Mouse (Mus musculus) intestine, embryonic 16.5 days (tissue): ENCODE measurements around the gene Bicc1. TPM values are rescaled to one million over a fixed set of nuclear protein-coding genes. Genes with fewer than 3 reads are reported as not detected.

Experiments
- ATAC-seq: fragments of 200-750 bp; cut with Nextera tagmentation; 2 replicates; pipeline ENCODE4 v1.8.0; 2017; ENCODE audit warnings: moderate TSS enrichment, moderate library complexity
- H3K27ac ChIP-seq: fragments of 300-500 bp; sonication (generic); 2 replicates; pipeline ENCODE4 v1.5.1; 2014; ENCODE audit warnings: mild to moderate bottlenecking, low read length
- H3K27me3 ChIP-seq: fragments of 300-500 bp; sonication (generic); replicated peaks from 2 replicates; pipeline ENCODE4 v1.6.1; 2014; ENCODE audit warnings: low read length, control low read depth, mixed read lengths; ENCODE audit not compliant: control insufficient read depth, insufficient read depth
- H3K36me3 ChIP-seq: fragments of 300-500 bp; sonication (generic); 2 replicates; pipeline ENCODE4 v1.6.1; 2014; ENCODE audit warnings: low read length, control low read depth; ENCODE audit not compliant: control insufficient read depth, insufficient read depth
- H3K4me1 ChIP-seq: fragments of 300-500 bp; sonication (generic); 2 replicates; pipeline ENCODE4 v1.6.1; 2014; ENCODE audit warnings: low read length, control low read depth, mixed read lengths; ENCODE audit not compliant: control insufficient read depth, insufficient read depth
- H3K4me2 ChIP-seq: fragments of 300-500 bp; sonication (generic); 2 replicates; pipeline ENCODE4 v1.6.1; 2014; ENCODE audit warnings: low read depth, low read length, control low read depth
- H3K4me3 ChIP-seq: fragments of 300-500 bp; sonication (generic); 2 replicates; pipeline ENCODE4 v1.5.1; 2014; ENCODE audit warnings: mild to moderate bottlenecking, low read length
- H3K9ac ChIP-seq: fragments of 300-500 bp; sonication (generic); 2 replicates; pipeline ENCODE4 v1.6.1; 2014; ENCODE audit warnings: low read depth, low read length
- H3K9me3 ChIP-seq: fragments of 300-500 bp; sonication (generic); 2 replicates; pipeline ENCODE4 v1.6.1; 2016; ENCODE audit warnings: low read length, control low read depth; ENCODE audit not compliant: control insufficient read depth
- WGBS: fragments of 180-500 bp; shearing (Covaris S2); extraction: QIAGEN DNeasy Blood & Tissue Kit; methylation state at CpG from one replicate; pipeline ENCODE4 v1.1.7; 2014; 5-methylcytosine and 5-hydroxymethylcytosine counted together
- polyA plus RNA-seq: library from polyadenylated mRNA; unstranded; fragments of >200 nt; fragmentation: Nextera tagmentation; extraction: Ambion mirVana; gene quantifications from 2 replicates; pipeline ENCODE4 v1.2.1, GENCODE M21; 2015

The Bicc1 gene
- polyA plus RNA-seq, 1 experiment from 2014 or later: 11.8 TPM

- H3K9me3 ChIP-seq: no peaks in the 10 kb centered on the region
- no peaks in the 10 kb centered on the region for H3K27me3 ChIP-seq
- no peak overlapping the region for H3K4me3 ChIP-seq
- no peak overlapping the region for H3K27ac ChIP-seq
- H3K9ac ChIP-seq: no peak overlapping the region
- no peak for ATAC-seq
- WGBS: 77% methylated on average over 7 of the region's 7 CpGs
- H3K4me1 ChIP-seq: no peaks in the 10 kb centered on the region
- H3K36me3 ChIP-seq: no peaks in the 10 kb centered on the region
- H3K4me2 ChIP-seq: no peak overlapping the region
Observed at GRCm38 (mm10) chr10:71036484-71036883, 123.0 kb downstream of the Bicc1 start.

- Histone ChIP-seq H3K9ac (no peak overlapping the region), H3K27ac (0 out of 2 replicates have a peak overlapping the region, but pooled peaks have one; percentile 42), H3K4me2 (no peak overlapping the region), H3K4me3 (no peak overlapping the region), H3K36me3 (no peaks in the 10 kb centered on the region), H3K4me1 (peaks cover 3% of the 10 kb centered on the region; the same call in 1 of the 2 replicates), H3K27me3 (no peaks in the 10 kb centered on the region), H3K9me3 (no peaks in the 10 kb centered on the region)
- 72% methylated on average over 4 of the region's 4 CpGs for WGBS
- ATAC-seq: no peak
Observed at GRCm38 (mm10) chr10:71028996-71029395, 130.5 kb downstream of the Bicc1 start.

DNA sequence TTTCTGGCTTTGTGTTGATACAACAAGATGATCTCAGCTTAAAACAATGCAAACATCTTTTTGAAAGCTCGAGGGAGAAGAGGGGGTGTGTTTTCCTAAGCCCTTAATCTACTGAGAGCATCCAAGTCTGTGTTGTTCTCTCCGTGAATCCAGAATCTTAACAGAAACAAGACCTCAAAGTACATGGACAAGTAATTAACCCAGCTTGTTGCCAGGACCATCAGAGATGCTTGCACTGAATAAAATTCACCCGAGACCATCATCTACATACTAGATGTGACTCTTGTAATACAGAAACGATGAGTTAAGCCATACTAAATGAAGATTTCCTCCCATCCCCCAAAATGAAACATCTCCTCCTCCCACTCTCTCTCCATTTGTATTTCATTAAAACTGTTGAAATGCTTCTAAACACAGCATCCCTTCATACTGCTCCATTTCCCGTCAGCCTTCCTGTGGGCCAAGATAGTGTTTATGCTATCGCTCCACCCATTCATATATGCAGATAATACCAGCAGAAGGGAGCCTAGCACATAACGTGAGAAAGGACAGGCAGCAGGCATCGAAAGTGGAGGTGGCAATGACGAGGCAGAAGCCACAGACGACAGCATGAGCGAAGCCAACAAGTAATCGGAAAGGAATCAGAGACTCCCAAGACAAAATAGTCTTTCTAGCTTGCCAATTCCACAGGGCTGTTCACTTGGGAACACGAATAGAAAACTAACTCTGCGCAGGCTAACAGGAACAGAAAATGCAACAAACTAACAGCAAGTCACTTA, 131.2 kb downstream of the Bicc1 start:
- Histone ChIP-seq H3K36me3 (no peaks in the 10 kb centered on the region), H3K27me3 (no peaks in the 10 kb centered on the region), H3K27ac (peak overlapping the region; percentile 42), H3K4me2 (no peak overlapping the region), H3K9ac (no peak overlapping the region), H3K4me1 (peaks cover 8% of the 10 kb centered on the region; the same call in 1 of the 2 replicates), H3K4me3 (no peak overlapping the region), H3K9me3 (no peaks in the 10 kb centered on the region)
- 64% methylated on average over 14 of the region's 14 CpGs for WGBS
- ATAC-seq: no peak

DNA sequence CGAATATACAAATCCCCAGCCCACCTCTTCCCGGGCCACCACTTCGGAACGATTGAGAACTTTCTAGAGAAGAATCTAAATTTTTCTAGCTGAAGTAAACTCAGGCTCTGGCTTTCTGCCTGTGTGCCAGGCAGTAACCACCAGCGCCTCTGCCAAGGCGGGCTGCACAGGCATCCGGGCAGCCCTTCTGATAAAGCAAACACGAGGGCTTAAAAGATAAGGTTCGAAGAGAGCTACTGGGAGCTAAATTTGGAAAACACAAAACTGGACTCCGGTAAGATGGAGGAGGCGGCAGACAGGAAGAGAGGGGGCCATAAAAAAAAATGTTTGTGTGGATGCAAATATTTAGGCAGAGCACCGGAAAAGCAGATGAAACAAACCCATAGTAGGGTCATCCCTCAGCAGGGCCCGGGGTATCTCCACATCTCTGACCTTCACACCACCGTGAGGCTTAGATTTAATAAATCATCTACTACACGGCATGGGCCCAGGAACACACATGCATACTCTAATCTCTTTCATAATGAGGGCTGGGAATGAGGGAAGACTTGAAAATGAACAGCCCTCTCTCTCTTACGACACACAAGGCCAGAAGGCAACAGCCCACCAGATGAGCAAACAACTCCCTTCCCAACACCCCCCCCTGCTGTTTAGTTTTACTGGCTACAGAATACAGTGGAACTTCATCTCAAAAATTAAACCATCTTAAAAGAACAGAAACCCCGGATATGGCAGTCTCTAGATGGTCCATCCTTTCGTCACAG, 134.2 kb downstream of the Bicc1 start:
- H3K4me2 ChIP-seq: peak overlapping the region; percentile 4
- no peak overlapping the region for H3K9ac ChIP-seq
- H3K36me3 ChIP-seq: no peaks in the 10 kb centered on the region
- H3K4me1 ChIP-seq: peaks cover 8% of the 10 kb centered on the region; the same call in 1 of the 2 replicates
- H3K9me3 ChIP-seq: no peaks in the 10 kb centered on the region
- ATAC-seq: no peak
- H3K27me3 ChIP-seq: no peaks in the 10 kb centered on the region
- 41% methylated on average over 18 of the region's 18 CpGs for WGBS
- H3K4me3 ChIP-seq: no peak overlapping the region
- H3K27ac ChIP-seq: peak overlapping the region; percentile 34

- no peaks in the 10 kb centered on the region for H3K27me3 ChIP-seq
- H3K4me3 ChIP-seq: no peak overlapping the region
- no peak overlapping the region for H3K9ac ChIP-seq
- peak overlapping the region; percentile 34 for H3K27ac ChIP-seq
- no peaks in the 10 kb centered on the region for H3K36me3 ChIP-seq
- peaks cover 8% of the 10 kb centered on the region; the same call in 1 of the 2 replicates for H3K4me1 ChIP-seq
- ATAC-seq: peak; percentile 33; the same call in 1 of the 2 replicates
- WGBS: 51% methylated on average over 9 of the region's 9 CpGs
- no peaks in the 10 kb centered on the region for H3K9me3 ChIP-seq
- H3K4me2 ChIP-seq: peak overlapping the region; percentile 4
Observed at GRCm38 (mm10) chr10:71024681-71025080, 134.8 kb downstream of the Bicc1 start.

DNA sequence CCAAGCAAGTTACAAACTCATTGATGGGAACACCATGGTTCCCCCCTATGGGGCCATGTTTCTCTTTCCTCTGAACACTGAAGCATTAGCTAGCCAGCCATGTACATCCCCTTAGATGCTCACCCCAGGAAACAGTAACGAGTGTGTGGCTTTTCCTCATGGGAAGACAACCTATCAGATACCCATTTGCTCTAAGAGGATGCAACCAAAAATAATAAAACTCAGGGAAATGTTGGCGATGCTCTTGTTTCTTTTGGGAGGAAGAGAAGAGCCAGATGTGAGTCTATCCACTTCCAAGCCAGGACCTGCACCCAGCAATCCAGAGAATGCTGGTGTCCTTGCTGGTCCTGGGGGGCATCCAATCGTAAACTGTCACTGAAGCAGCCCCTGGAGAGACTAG, 136.0 kb downstream of the Bicc1 start:
- H3K27me3 ChIP-seq: no peaks in the 10 kb centered on the region
- H3K27ac ChIP-seq: peak overlapping the region; percentile 28; the same call in 1 of the 2 replicates

GRCm38 (mm10) chr10:71020459-71020858, 139.0 kb downstream of the Bicc1 start:
- Histone ChIP-seq H3K4me2 (no peak overlapping the region), H3K4me1 (peaks cover 7% of the 10 kb centered on the region; the same call in 1 of the 2 replicates), H3K27ac (no peak overlapping the region), H3K27me3 (no peaks in the 10 kb centered on the region), H3K4me3 (no peak overlapping the region), H3K9ac (no peak overlapping the region), H3K9me3 (no peaks in the 10 kb centered on the region), H3K36me3 (no peaks in the 10 kb centered on the region)
- WGBS: 73% methylated on average over 5 of the region's 5 CpGs
- no peak for ATAC-seq

More for the DNA sequence above, 136.0 kb downstream of the Bicc1 start:
- Histone ChIP-seq H3K4me3 (no peak overlapping the region), H3K9ac (no peak overlapping the region), H3K9me3 (no peaks in the 10 kb centered on the region), H3K4me2 (no peak overlapping the region), H3K36me3 (no peaks in the 10 kb centered on the region), H3K4me1 (peaks cover 8% of the 10 kb centered on the region; the same call in 1 of the 2 replicates)
- ATAC-seq: no peak
- WGBS: 63% methylated on average over 3 of the region's 3 CpGs

DNA sequence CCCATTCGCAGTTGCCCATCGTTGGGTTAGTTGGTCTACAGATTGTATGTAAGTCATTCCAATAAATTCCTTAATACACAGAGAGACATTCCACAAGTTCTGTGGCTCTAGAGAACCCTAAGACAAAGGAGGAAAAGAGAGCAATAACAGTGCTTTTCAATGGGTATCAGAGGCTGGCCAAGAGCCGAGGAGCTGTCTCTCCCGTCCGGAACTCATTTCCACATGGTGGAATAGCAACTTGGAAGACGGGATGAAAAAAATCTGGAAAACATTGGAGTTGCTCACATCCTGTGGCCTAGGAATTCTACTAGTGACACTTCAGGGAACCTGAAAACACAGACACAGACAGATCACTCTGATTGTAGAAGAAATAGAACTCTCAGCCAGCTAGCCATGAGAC, 139.7 kb downstream of the Bicc1 start:
- H3K27me3 ChIP-seq: no peaks in the 10 kb centered on the region
- no peak overlapping the region for H3K9ac ChIP-seq
- no peak overlapping the region for H3K27ac ChIP-seq
- no peak for ATAC-seq
- H3K4me3 ChIP-seq: no peak overlapping the region
- H3K4me1 ChIP-seq: peaks cover 5% of the 10 kb centered on the region; the same call in 1 of the 2 replicates
- H3K9me3 ChIP-seq: no peaks in the 10 kb centered on the region
- 95% methylated on average over 6 of the region's 6 CpGs for whole genome bisulfite sequencing
- no peak overlapping the region for H3K4me2 ChIP-seq
- no peaks in the 10 kb centered on the region for H3K36me3 ChIP-seq

- Histone ChIP-seq H3K9ac (no peak overlapping the region), H3K27me3 (no peaks in the 10 kb centered on the region), H3K4me1 (no peaks in the 10 kb centered on the region), H3K9me3 (no peaks in the 10 kb centered on the region), H3K4me2 (no peak overlapping the region), H3K4me3 (no peak overlapping the region), H3K36me3 (no peaks in the 10 kb centered on the region), H3K27ac (no peak overlapping the region)
- no peak for ATAC-seq
- WGBS: 85% methylated on average over 19 of the region's 19 CpGs
Observed at GRCm38 (mm10) chr10:71009771-71010496, 149.6 kb downstream of the Bicc1 start.
